Comparison of ENCODE assay signal across 24 mouse cellular contexts in the genomic region with DNA sequence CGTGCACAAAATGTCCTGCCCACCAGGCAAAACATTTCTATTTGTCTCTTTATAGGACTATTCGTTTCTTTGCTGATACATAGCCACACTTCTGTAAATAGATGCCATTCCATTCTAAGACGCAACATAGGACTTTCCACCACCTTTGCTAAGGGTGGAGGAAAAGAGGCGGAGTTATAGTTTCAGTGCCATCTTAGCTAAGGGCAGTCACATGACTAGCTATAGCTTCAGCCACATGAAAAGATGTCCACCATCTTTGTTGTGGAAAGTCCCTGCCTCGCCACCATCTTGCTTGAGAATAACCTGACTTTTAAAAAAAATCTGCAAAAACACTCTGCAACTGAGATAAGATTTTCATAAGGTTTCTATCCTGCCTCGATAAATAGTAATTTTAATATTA. TPM values are rescaled to one million over a fixed set of nuclear protein-coding genes. Genes with fewer than 3 reads are reported as not detected.
DNase-seq lines count a peak whose midpoint lies in the region; ATAC-seq and TF ChIP-seq lines count a peak whose summit lies in the region.
"Had no signal": no experiment of that assay in that cellular context is flagged by ENCODE, and none has a peak within 500 bp of the region (broad histone marks: within the 10 kb centered on the region; RNA-seq: fewer than 3 reads in every experiment).

No protein-coding gene starts in this region.

- no peak overlapping the region for H3ac ChIP-seq in C2C12 (ENCODE audit: control insufficient read depth, insufficient read length, low read depth)

- H3K4me3 ChIP-seq in heart, embryonic 10.5 days, result no peak overlapping the region
- H3K4me3 ChIP-seq in C2C12 (ENCODE audit: insufficient read depth, poor library complexity, severe bottlenecking), result no peak overlapping the region
- no peak overlapping the region for H3K4me3 ChIP-seq in embryonic facial prominence, embryonic 15.5 days (replicated peaks)
- H3K4me3 ChIP-seq in midbrain, postnatal 0 days (ENCODE audit: low read depth, low read length), result no peak overlapping the region
- H3K4me3 ChIP-seq: heart, embryonic 12.5 days; midbrain, embryonic 12.5 days had no signal

- no peak overlapping the region for H3K9ac ChIP-seq in embryonic facial prominence, embryonic 15.5 days
- H3K9ac ChIP-seq in midbrain, postnatal 0 days (replicated peaks; ENCODE audit: low read length, poor library complexity, severe bottlenecking), result no peak overlapping the region
- H3K9ac ChIP-seq: forebrain, postnatal 0 days; heart, embryonic 12.5 days; hindbrain, embryonic 14.5 days; midbrain, embryonic 12.5 days had no signal

- no peaks in the 10 kb centered on the region for H3K27me3 ChIP-seq in heart, embryonic 10.5 days (ENCODE audit: insufficient read depth, poor library complexity, severe bottlenecking)
- no peaks in the 10 kb centered on the region for H3K27me3 ChIP-seq in C2C12 (ENCODE audit: control insufficient read depth, insufficient read depth, insufficient read length)
- no peaks in the 10 kb centered on the region for H3K27me3 ChIP-seq in embryonic facial prominence, embryonic 15.5 days
- H3K27me3 ChIP-seq in midbrain, postnatal 0 days (ENCODE audit: insufficient read depth, low read length), result no peaks in the 10 kb centered on the region
- H3K27me3 ChIP-seq: heart, embryonic 12.5 days; megakaryocyte, embryonic 14.5 days; midbrain, embryonic 12.5 days had no signal

- H3K9me3 ChIP-seq in heart, embryonic 10.5 days, result no peaks in the 10 kb centered on the region
- H3K9me3 ChIP-seq in embryonic facial prominence, embryonic 15.5 days (replicated peaks), result no peaks in the 10 kb centered on the region
- H3K9me3 ChIP-seq in midbrain, postnatal 0 days (ENCODE audit: low read length), result no peaks in the 10 kb centered on the region
- H3K9me3 ChIP-seq: heart, embryonic 12.5 days; megakaryocyte, embryonic 14.5 days; midbrain, embryonic 12.5 days had no signal

- DNase-seq in heart, embryonic 10.5 days (ENCODE audit: low spot score), result peak; percentile 9
- DNase-seq in heart, postnatal 10 days, result no peak
- peak; percentile 38 for DNase-seq in ES-CJ7 (ENCODE audit: low read depth, low spot score)
- DNase-seq in adrenal gland, adult 8-10 months, result no peak
- no peak for DNase-seq in midbrain, postnatal 0 days (ENCODE audit: low spot score)
- DNase-seq: adrenal gland, postnatal 25 days; cerebellum, adult 18-20 months; cerebellum, postnatal 14 days; forebrain, postnatal 0 days; gastrocnemius, postnatal 10 days; kidney, postnatal 14 days; layer of hippocampus, adult 9-11 months; lung, postnatal 4 days; right cerebral cortex, postnatal 14 days; thymus, adult 18-20 months; thymus, postnatal 25 days had no signal

- H3K79me3 ChIP-seq in C2C12 (ENCODE audit: low read depth), result peaks cover 78% of the 10 kb centered on the region

- peaks cover 18% of the 10 kb centered on the region for H3K4me1 ChIP-seq in heart, embryonic 10.5 days
- H3K4me1 ChIP-seq in embryonic facial prominence, embryonic 15.5 days, result peaks cover 44% of the 10 kb centered on the region
- H3K4me1 ChIP-seq in midbrain, postnatal 0 days (ENCODE audit: insufficient read depth, low read length), result no peaks in the 10 kb centered on the region
- H3K4me1 ChIP-seq: midbrain, embryonic 12.5 days had no signal

- no peak for TF ChIP-seq CTCF in C2C12 (IDR thresholded peaks at IDR 0.05; ENCODE audit: control insufficient read depth, insufficient read depth, insufficient read length)
- TF ChIP-seq CTCF in midbrain, postnatal 0 days (IDR thresholded peaks at IDR 0.05), result no peak

- ATAC-seq in embryonic facial prominence, embryonic 15.5 days (ENCODE audit: insufficient number of reproducible peaks, low FRiP score, low TSS enrichment, low read depth), result no peak
- ATAC-seq in midbrain, postnatal 0 days (ENCODE audit: low FRiP score), result no peak
- ATAC-seq: forebrain, postnatal 0 days; intestine, postnatal 0 days had no signal

- H3K79me2 ChIP-seq in C2C12 (ENCODE audit: control insufficient read depth, insufficient read depth), result peaks cover 99% of the 10 kb centered on the region

- 0 out of 2 replicates have a peak, but pooled peaks cover 4% of the 10 kb centered on the region for H3K36me3 ChIP-seq in heart, embryonic 10.5 days
- H3K36me3 ChIP-seq in C2C12 (ENCODE audit: control insufficient read depth, insufficient read depth), result peaks cover 45% of the 10 kb centered on the region
- H3K36me3 ChIP-seq in embryonic facial prominence, embryonic 15.5 days, result no peaks in the 10 kb centered on the region
- no peaks in the 10 kb centered on the region for H3K36me3 ChIP-seq in midbrain, postnatal 0 days (ENCODE audit: insufficient read depth, low read length)
- H3K36me3 ChIP-seq: midbrain, embryonic 12.5 days had no signal

- 89% methylated on average over 6 of the region's 6 CpGs for WGBS in heart, embryonic 10.5 days
- WGBS in embryonic facial prominence, embryonic 15.5 days, result 86% methylated on average over 6 of the region's 6 CpGs
- 94% methylated on average over 6 of the region's 6 CpGs for WGBS in midbrain, postnatal 0 days

- H3K27ac ChIP-seq in heart, embryonic 10.5 days, result no peak overlapping the region
- H3K27ac ChIP-seq in embryonic facial prominence, embryonic 15.5 days (replicated peaks), result peak overlapping the region; percentile 12; the same call in 1 of the 2 replicates
- H3K27ac ChIP-seq in midbrain, postnatal 0 days (ENCODE audit: low read depth, low read length), result no peak overlapping the region
- H3K27ac ChIP-seq: hindbrain, embryonic 14.5 days; midbrain, embryonic 12.5 days; stomach, postnatal 0 days had no signal

- H3K4me2 ChIP-seq in embryonic facial prominence, embryonic 15.5 days (replicated peaks), result no peak overlapping the region
- H3K4me2 ChIP-seq in midbrain, postnatal 0 days (ENCODE audit: low read depth, low read length, poor library complexity, severe bottlenecking), result no peak overlapping the region
- H3K4me2 ChIP-seq: heart, embryonic 12.5 days; hindbrain, embryonic 14.5 days; midbrain, embryonic 12.5 days had no signal

- intact Hi-C loops in heart, postnatal 10 days (cut with DNase I), result no loop called here

TF ChIP-seq in C2C12, 6 proteins besides CTCF, POLR2A, EP300 and RAD21:
- TF ChIP-seq FOSL1 (IDR thresholded peaks at IDR 0.05; ENCODE audit: insufficient read depth, low read length, poor library complexity, severe bottlenecking) (no peak), USF1 (IDR thresholded peaks at IDR 0.05; ENCODE audit: low read depth) (peak; percentile 66), MYOD1 (IDR thresholded peaks at IDR 0.05; ENCODE audit: control insufficient read depth, insufficient read length, low read depth) (no peak), CEBPB (IDR thresholded peaks at IDR 0.05; ENCODE audit: low read depth) (no peak)

RNA-seq across cellular contexts. Expression of gene Wipf1, which starts 15.4 kb away (rescaled TPM):
- polyA plus RNA-seq in heart, embryonic 10.5 days (2016; fragmentation: Nextera tagmentation; extraction: Ambion mirVana), result 6.8 and 7.8 TPM in 2 replicates
- total RNA-seq in heart, postnatal 10 days (2021), result 10 to 100 TPM; 22.0 to 23.1 TPM
- polyA plus RNA-seq in C2C12 (2012; fragmentation: generic; extraction: Trizol), result 16.1 TPM
- 17.5 and 20.0 TPM in 2 replicates for polyA plus RNA-seq in embryonic facial prominence, embryonic 15.5 days (2015; fragmentation: Nextera tagmentation; extraction: Ambion mirVana)
- total RNA-seq in adrenal gland, adult 8-10 months (2022), result 10 to 100 TPM; 14.3 to 30.5 (median 19.8) TPM
- total RNA-seq in midbrain, postnatal 0 days (2014; rRNA removed), result 1.8 and 4.3 TPM in 2 replicates
- 2.1 and 2.4 TPM in 2 replicates for polyA plus RNA-seq in midbrain, postnatal 0 days (2015; fragmentation: Nextera tagmentation; extraction: Ambion mirVana)

Comparison
In these comparisons a context has a peak if more than half of its experiments do, and no peak if none do; other contexts are left out.
1. DNase-seq: peak in heart, embryonic 10.5 days (single experiment) and ES-CJ7 (single experiment); none in heart, postnatal 10 days (0 of 2), adrenal gland, adult 8-10 months (single experiment) and midbrain, postnatal 0 days (single experiment).